Mouse (Mus musculus) bone marrow, adult 2 months (tissue): ENCODE results near the gene Pdgfa.

Experiments
- CTCF ChIP-seq: fragments of 200-500 bp; IDR thresholded peaks from 2 replicates; pipeline ENCODE4 v1.5.1; 2011; ENCODE audit warnings: low read length, control low read depth; ENCODE audit not compliant: control insufficient read depth, insufficient read depth
- POLR2A ChIP-seq: fragments of 200-500 bp; IDR thresholded peaks from 2 replicates; pipeline ENCODE4 v1.6.1; 2011; ENCODE audit warnings: low read depth, mild to moderate bottlenecking, control low read depth, low read length, borderline replicate concordance; ENCODE audit not compliant: control insufficient read depth

DNA sequence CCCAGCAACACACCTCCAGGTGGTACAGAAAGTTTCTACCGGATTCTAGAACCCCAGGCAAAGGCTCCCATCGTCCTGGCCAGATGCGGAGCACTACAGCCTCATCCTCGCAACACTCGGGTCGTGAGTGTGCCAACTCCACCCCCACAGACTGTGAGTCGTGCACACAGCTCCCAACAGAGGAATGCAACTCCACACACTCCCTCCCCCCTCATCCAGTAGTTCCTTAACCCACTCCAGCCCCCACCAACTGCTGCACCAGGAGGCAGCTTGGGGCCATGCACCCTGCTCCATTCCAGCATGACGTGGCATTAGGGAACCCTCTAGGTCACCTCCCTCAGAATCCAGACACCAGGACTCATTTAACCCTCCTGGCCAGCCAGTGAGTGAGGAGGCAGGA lies 17.3 kb downstream of the Pdgfa start:
- TF ChIP-seq CTCF (no peak), POLR2A (0 out of 2 replicates have a peak, but pooled peaks have one; percentile 8)
